Mouse (Mus musculus): ENCODE data around the gene Cdkn1c. TPM values are rescaled to one million over a fixed set of nuclear protein-coding genes. Genes with fewer than 3 reads are reported as not detected.

Gene Cdkn1c
- total and polyA plus RNA-seq, 3 experiments, result not detected

DNA sequence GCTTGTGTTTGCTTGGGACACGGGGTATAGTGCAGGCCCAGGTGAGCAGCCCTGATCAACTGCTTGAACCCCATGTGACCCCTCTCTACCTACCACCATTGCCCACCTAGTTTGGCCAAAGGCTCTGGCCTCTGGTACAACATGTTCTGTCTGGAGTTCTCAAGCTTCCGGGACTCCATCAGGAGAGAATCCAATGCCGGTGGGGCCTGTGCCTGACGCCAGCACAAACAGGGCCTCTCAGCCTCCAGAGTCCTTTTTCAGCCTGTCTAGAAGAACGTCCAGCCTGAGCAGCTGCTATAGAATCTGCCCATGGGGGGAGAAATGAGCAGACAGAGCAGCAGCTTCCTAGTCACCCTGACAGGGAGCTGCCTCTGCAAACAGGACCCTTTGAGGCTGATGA lies 43.0 kb downstream of the Cdkn1c start:
- dilution Hi-C loops (cut with MboI; ENCODE audit: extremely low pct_ligation_motif_present, extremely low pct_unique_long_range_greater_than_20kb, low sequenced_read_pairs), result no loop called here
- TF ChIP-seq PAX5 (IDR thresholded peaks at IDR 0.05; ENCODE audit: low read length), result no peak
- TF ChIP-seq JUN (IDR thresholded peaks at IDR 0.05; ENCODE audit: insufficient read depth, low read depth, low read length), result no peak
- TF ChIP-seq RCOR1 (conservative IDR thresholded peaks at IDR 0.05; ENCODE audit: low read depth, low read length), result no peak
- no peak for TF ChIP-seq SIN3A (IDR thresholded peaks at IDR 0.05; ENCODE audit: low read length)
- TF ChIP-seq ZKSCAN1 (IDR thresholded peaks at IDR 0.05; ENCODE audit: borderline replicate concordance, low read depth, low read length), result no peak
- TF ChIP-seq MYC (IDR thresholded peaks at IDR 0.05; ENCODE audit: low read depth, low read length), result no peak
- TF ChIP-seq NELFE (IDR thresholded peaks at IDR 0.05; ENCODE audit: low read depth, low read length), result no peak
- TF ChIP-seq MAX (IDR thresholded peaks at IDR 0.05; ENCODE audit: low read length), result no peak
- no peak for TF ChIP-seq MXI1 (IDR thresholded peaks at IDR 0.05; ENCODE audit: low read depth, low read length)
- no peak for TF ChIP-seq SMC3 (IDR thresholded peaks at IDR 0.05; ENCODE audit: low read depth, low read length)
- TF ChIP-seq ZNF384 (IDR thresholded peaks at IDR 0.05; ENCODE audit: low read depth, low read length), result no peak
- TF ChIP-seq MAFK (IDR thresholded peaks at IDR 0.05; ENCODE audit: insufficient replicate concordance, low read length), result no peak
- TF ChIP-seq ELF1 (IDR thresholded peaks at IDR 0.05; ENCODE audit: low read depth, low read length), result no peak
- TF ChIP-seq MEF2A (IDR thresholded peaks at IDR 0.05; ENCODE audit: borderline replicate concordance, low read depth, low read length), result no peak
- no peak for TF ChIP-seq TCF12 (IDR thresholded peaks at IDR 0.05; ENCODE audit: low read depth, low read length)
- TF ChIP-seq POLR2A (IDR thresholded peaks at IDR 0.05; ENCODE audit: low read depth, low read length), result no peak
- no peak for TF ChIP-seq GABPA (IDR thresholded peaks at IDR 0.05; ENCODE audit: insufficient replicate concordance, low read depth, low read length)
- no peak for TF ChIP-seq ZMIZ1 (IDR thresholded peaks at IDR 0.05; ENCODE audit: low read depth, low read length)
- TF ChIP-seq E2F4 (IDR thresholded peaks at IDR 0.05; ENCODE audit: insufficient replicate concordance, low read depth, low read length), result no peak
- no peak for TF ChIP-seq EP300 (IDR thresholded peaks at IDR 0.05; ENCODE audit: low read length)
- Histone ChIP-seq H3K9me3 (replicated peaks; ENCODE audit: low read length) (no peaks in the 10 kb centered on the region), H3K4me1 (ENCODE audit: control insufficient read depth in 1 of 2, insufficient read depth in 2 of 2) (peaks cover 0 to 16% of the 10 kb centered on the region in 2 experiments; a peak in 2 of 4 replicates), H3K27ac (ENCODE audit: insufficient read depth, low read depth) (no peak overlapping the region), H3K27me3 (replicated peaks) (peaks cover 60% of the 10 kb centered on the region), H3K4me2 (ENCODE audit: insufficient read depth, low read depth, poor library complexity, severe bottlenecking) (no peak overlapping the region), H3K36me3 (replicated peaks in 1 of 2; ENCODE audit: control insufficient read depth in 1 of 2, insufficient read depth in 1 of 2, low read length in 1 of 2) (no peaks in the 10 kb centered on the region), H3K9ac (ENCODE audit: insufficient read depth, low read depth) (no peak overlapping the region), H3K4me3 (replicated peaks in 1 of 3; ENCODE audit: low read depth in 2 of 3, low read length in 2 of 3, poor library complexity in 1 of 3) (no peak overlapping the region), H3K79me2 (replicated peaks; ENCODE audit: control insufficient read depth, extremely low read depth, insufficient read depth, poor library complexity, severe bottlenecking) (no peaks in the 10 kb centered on the region)
- in situ Hi-C loops (cut with MboI; ENCODE audit: low pct_ligation_motif_present, low pct_unique_long_range_greater_than_20kb, low sequenced_read_pairs), result no loop called here
- DNase-seq (ENCODE audit: extremely low read depth), result no peak

- Histone ChIP-seq H3K4me2 (ENCODE audit: insufficient read depth, low read depth, poor library complexity, severe bottlenecking) (no peak overlapping the region), H3K79me2 (replicated peaks; ENCODE audit: control insufficient read depth, extremely low read depth, insufficient read depth, poor library complexity, severe bottlenecking) (no peaks in the 10 kb centered on the region), H3K27ac (ENCODE audit: insufficient read depth, low read depth) (no peak overlapping the region), H3K9ac (ENCODE audit: insufficient read depth, low read depth) (no peak overlapping the region), H3K4me3 (replicated peaks in 1 of 3; ENCODE audit: low read depth in 2 of 3, low read length in 2 of 3, poor library complexity in 1 of 3) (no peak overlapping the region), H3K27me3 (replicated peaks) (peaks cover 57% of the 10 kb centered on the region), H3K9me3 (replicated peaks; ENCODE audit: low read length) (no peaks in the 10 kb centered on the region), H3K36me3 (replicated peaks in 1 of 2; ENCODE audit: control insufficient read depth in 1 of 2, insufficient read depth in 1 of 2, low read length in 1 of 2) (no peaks in the 10 kb centered on the region), H3K4me1 (ENCODE audit: control insufficient read depth in 1 of 2, insufficient read depth in 2 of 2) (peaks cover 0 to 16% of the 10 kb centered on the region in 2 experiments; a peak in 2 of 4 replicates)
- no peak for DNase-seq (ENCODE audit: extremely low read depth)
- in situ Hi-C loops (cut with MboI; ENCODE audit: low pct_ligation_motif_present, low pct_unique_long_range_greater_than_20kb, low sequenced_read_pairs), result no loop called here
- dilution Hi-C loops (cut with MboI; ENCODE audit: extremely low pct_ligation_motif_present, extremely low pct_unique_long_range_greater_than_20kb, low sequenced_read_pairs), result no loop called here
- no peak for TF ChIP-seq HCFC1 (IDR thresholded peaks at IDR 0.05; ENCODE audit: low read depth, low read length)
- no peak for TF ChIP-seq IRF4 (IDR thresholded peaks at IDR 0.05; ENCODE audit: low read depth, low read length)
- TF ChIP-seq PAX5 (IDR thresholded peaks at IDR 0.05; ENCODE audit: low read length), result no peak
- TF ChIP-seq CHD2 (IDR thresholded peaks at IDR 0.05; ENCODE audit: low read length), result no peak
- no peak for TF ChIP-seq USF2 (conservative IDR thresholded peaks at IDR 0.05; ENCODE audit: low read depth, low read length)
- TF ChIP-seq ZKSCAN1 (IDR thresholded peaks at IDR 0.05; ENCODE audit: borderline replicate concordance, low read depth, low read length), result no peak
- no peak for TF ChIP-seq EP300 (IDR thresholded peaks at IDR 0.05; ENCODE audit: low read length)
- TF ChIP-seq E2F4 (IDR thresholded peaks at IDR 0.05; ENCODE audit: insufficient replicate concordance, low read depth, low read length), result no peak
These were observed 44.4 kb downstream of the Cdkn1c start for GRCm38 (mm10) chr7:143416406-143416805.

All from CH12.LX (cell line).